Mouse (Mus musculus) right cerebral cortex, postnatal 25 days (tissue): ENCODE measurements around the gene Gm2381.
"Not testable (repeated sequence)": the region's sequence is repeated elsewhere in the genome, so short reads cannot be mapped to it uniquely, and the experiment has no call there.

Experiments
- DNase-seq: peaks from one replicate; pipeline ENCODE4 v3.0.0; 2022

The Gm2381 gene

DNA sequence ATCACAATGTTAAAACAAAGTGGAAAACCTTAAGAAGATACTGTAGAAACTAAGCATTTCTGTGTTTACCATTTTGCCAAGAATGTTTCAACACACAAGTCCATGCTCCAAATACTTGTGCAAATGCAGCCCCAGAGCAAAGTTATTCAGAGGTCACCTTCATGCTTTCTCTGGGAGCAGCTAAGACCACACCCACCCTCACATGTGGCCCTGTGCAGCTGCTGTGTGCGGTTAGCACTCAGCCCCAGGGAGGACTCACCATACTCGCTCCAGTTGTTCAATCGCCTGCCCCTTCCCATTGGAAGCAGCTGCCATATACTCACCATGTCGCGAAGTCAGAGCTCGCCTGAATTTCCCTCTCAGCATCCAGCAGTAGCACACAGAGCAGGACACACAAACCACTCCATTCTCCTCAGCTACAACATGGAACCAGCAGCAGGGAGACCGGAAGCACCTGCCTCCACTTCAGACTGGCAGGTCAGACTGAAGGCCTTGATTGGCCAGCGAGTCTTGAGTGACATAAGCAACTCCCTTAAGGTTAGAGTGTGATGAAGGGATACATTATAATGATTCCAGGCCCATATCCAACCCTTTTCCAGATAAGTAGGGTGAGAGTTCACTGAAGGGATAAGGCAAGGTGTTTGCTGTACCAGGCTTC is at the start of gene Gm2381:
Gene Gm2381, minus strand, starts transcription at position 434 of the 658 bp plus-strand sequence.
- not testable (repeated sequence) for DNase-seq

DNA sequence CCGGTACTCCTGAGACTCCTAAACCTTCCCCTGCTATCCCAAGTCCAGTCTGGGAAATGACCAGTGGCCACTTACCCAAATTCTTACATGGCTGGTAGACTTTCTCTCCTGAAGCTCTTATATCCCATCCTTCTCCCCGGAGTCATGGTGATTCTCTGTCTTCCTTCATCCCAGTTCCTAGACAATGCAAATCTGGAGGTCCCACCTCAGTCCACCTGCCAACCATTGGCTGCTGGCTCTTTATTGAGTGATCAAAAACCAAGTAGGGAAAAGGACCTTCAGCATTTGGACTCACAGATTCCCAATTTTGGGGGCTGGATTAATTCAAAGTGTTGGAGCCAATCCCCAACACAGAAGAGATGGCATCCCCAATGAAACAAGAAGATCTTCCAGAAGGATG is 31.0 kb upstream of the Gm2381 start:
- DNase-seq: not testable (repeated sequence)

DNA sequence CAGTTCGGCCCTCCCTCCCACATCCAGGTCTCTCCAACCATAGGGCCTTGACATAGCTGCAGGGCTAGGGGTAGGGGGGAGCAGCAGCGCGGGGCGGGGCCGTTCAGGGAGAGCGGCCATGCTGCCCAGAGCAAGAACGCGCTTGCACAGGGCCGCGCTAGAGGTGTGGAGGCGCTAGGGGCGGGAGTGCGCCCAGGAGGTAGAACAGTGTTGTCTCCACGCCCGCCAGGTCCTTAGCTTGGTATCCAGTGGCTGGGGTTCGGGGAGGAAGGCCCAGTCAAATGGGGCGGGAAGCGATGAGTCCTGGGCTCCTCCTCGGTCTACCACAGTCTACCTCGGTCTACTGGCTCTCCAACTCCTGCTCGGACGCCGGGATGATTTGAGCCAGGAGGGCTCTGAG is 11.1 kb upstream of the Gm2381 start:
- DNase-seq: no peak

DNA sequence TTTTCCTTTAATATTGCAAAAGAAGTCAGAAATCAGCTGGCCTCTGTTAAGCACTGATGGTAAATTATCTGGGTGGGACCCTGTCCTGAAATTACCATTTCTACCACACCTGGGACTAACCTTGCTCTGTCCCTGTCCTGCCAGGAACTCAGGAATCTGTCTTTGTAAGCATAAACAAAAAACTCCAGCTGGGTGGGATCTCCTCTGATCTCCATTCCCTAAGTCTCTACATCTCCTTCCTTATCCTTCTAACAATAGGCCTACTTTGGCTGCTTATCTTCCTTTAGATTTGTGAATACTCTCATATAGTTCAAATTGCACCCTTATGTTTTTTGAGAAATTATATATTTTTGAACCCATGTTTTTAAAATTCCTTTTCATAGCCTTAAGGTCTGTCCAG is 28.7 kb downstream of the Gm2381 start:
- DNase-seq: not testable (repeated sequence)

DNA sequence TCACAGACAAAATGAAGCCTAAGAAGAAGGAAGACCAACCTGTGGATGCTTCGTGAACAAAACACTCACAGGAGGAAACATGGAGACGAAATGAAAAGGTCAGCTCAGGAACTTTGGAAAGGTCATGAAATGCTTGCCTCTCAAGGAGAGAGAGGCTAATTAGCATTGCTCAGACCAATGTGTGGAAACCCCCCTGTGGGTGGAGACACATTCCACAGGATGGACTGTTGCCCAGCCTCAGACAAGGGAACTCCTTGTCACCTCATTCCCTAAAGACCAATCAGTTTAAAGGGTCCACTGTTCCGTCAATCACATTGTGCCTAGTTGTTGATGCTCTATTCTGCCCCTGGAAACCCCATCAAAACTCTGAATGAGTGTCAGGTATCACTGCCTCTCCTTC is 34.8 kb downstream of the Gm2381 start:
- no peak for DNase-seq

DNA sequence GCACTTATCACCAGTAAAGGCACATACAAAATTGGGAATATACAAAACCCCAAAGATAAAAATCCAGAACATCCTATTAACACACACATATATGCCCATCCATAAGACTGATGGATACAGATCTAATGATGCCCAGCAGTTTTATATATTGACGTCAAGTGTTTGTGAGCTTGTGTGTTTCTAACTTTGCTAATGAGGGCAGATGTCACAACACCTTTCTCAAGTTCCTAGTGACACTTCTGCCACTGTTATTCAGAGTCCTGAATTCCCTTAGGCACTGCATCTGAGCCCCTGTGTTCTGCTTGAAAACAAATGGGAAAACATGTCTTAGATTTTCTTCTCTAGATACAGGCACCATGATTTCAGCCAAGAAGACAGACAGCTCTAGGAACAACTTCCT is 73.6 kb downstream of the Gm2381 start, which contains the start of gene Vmn2r62:
Gene Vmn2r62, minus strand, starts transcription at position 101 of the 400 bp plus-strand sequence.
- DNase-seq: not testable (repeated sequence)
